Mouse (Mus musculus) liver, embryonic 14.5 days (tissue): Measurements from ENCODE around the gene Primpol. TPM values are rescaled to one million over a fixed set of nuclear protein-coding genes. Genes with fewer than 3 reads are reported as not detected.

Experiments
- ATAC-seq: fragments of 200-750 bp; cut with Nextera tagmentation; 2 replicates; pipeline ENCODE4 v1.8.0; 2017; ENCODE audit warnings: moderate number of reproducible peaks, mild to moderate bottlenecking, moderate library complexity; ENCODE audit not compliant: insufficient read depth
- DNase-seq, 3 experiments: peaks; one replicate each; pipeline ENCODE4 v3.0.0-alpha.2; 2012 to 2013; ENCODE audit warnings: low read depth in 3 of 3, low spot score in 3 of 3
- H3K27ac ChIP-seq: fragments of 300-500 bp; sonication (generic); 2 replicates; pipeline ENCODE4 v1.5.1; 2014; ENCODE audit warnings: moderate library complexity, mild to moderate bottlenecking, control low read depth, inconsistent platforms
- H3K27me3 ChIP-seq: fragments of 300-500 bp; sonication (generic); 2 replicates; pipeline ENCODE4 v1.6.1; 2014; ENCODE audit warnings: mild to moderate bottlenecking, low read length, moderate library complexity; ENCODE audit not compliant: control insufficient read depth, insufficient read depth
- H3K36me3 ChIP-seq: fragments of 300-500 bp; sonication (generic); replicated peaks from 2 replicates; pipeline ENCODE4 v1.6.1; 2014; ENCODE audit warnings: low read depth; ENCODE audit not compliant: control insufficient read depth, insufficient read depth
- H3K4me1 ChIP-seq, 2 experiments: fragments of 200-500 bp in 1 of 2; fragments of 300-500 bp in 1 of 2; sonication (generic) in 1 of 2; replicated peaks; 2 replicates each; pipeline ENCODE4 v1.6.1; 2012 to 2014; ENCODE audit warnings: antibody characterized with exemption in 1 of 2, inconsistent platforms in 1 of 2, low read length in 1 of 2; ENCODE audit not compliant: control insufficient read depth in 2 of 2, insufficient read depth in 2 of 2
- H3K4me2 ChIP-seq: fragments of 300-500 bp; sonication (generic); 2 replicates; pipeline ENCODE4 v1.6.1; 2014; ENCODE audit warnings: low read depth, mild to moderate bottlenecking, control low read depth, moderate library complexity
- H3K4me3 ChIP-seq, 2 experiments: fragments of 200-500 bp in 1 of 2; fragments of 300-500 bp in 1 of 2; sonication (generic) in 1 of 2; 2 replicates each; pipeline ENCODE4 v1.5.1; 2012 to 2014; ENCODE audit warnings: low read depth in 2 of 2, low read length in 2 of 2, mild to moderate bottlenecking in 2 of 2, control low read depth in 1 of 2, inconsistent platforms in 1 of 2, moderate library complexity in 1 of 2; ENCODE audit not compliant: insufficient read depth in 1 of 2
- H3K9ac ChIP-seq: fragments of 300-500 bp; sonication (generic); replicated peaks from 2 replicates; pipeline ENCODE4 v1.6.1; 2014; ENCODE audit warnings: mild to moderate bottlenecking, control low read depth, moderate library complexity
- H3K9me3 ChIP-seq: fragments of 300-500 bp; sonication (generic); 2 replicates; pipeline ENCODE4 v1.6.1; 2016; ENCODE audit warnings: low read length, mixed read lengths; ENCODE audit not compliant: control insufficient read depth
- CTCF ChIP-seq: IDR thresholded peaks from 2 replicates; pipeline ENCODE4 v1.5.1; 2016; ENCODE audit warnings: antibody characterized with exemption, low read depth, control low read depth
- EP300 ChIP-seq: IDR thresholded peaks from 2 replicates; pipeline ENCODE4 v1.6.1; 2016; ENCODE audit warnings: antibody characterized with exemption, low read depth
- WGBS: fragments of 180-500 bp; shearing (Covaris S2); extraction: QIAGEN DNeasy Blood & Tissue Kit; methylation state at CpG from one replicate; pipeline ENCODE4 v1.1.7; 2014; ENCODE audit not compliant: insufficient replicate concordance; 5-methylcytosine and 5-hydroxymethylcytosine counted together
- polyA plus RNA-seq, 2 experiments: library from polyadenylated mRNA; depleted of rRNA in 1 of 2; stranded (reverse) in 1 of 2; unstranded in 1 of 2; fragments of >200 nt; fragmentation: Nextera tagmentation in 1 of 2; extraction: Ambion mirVana in 1 of 2; gene quantifications; 2 replicates each; pipeline versions ENCODE4 v1.2.1 to v1.2.3; 2012 to 2014

The Primpol gene
- polyA plus RNA-seq, 2 experiments = 4.0 to 9.0 TPM

- Histone ChIP-seq H3K4me2 (no peak overlapping the region), H3K9me3 (no peaks in the 10 kb centered on the region), H3K27me3 (no peaks in the 10 kb centered on the region), H3K9ac (no peak overlapping the region), H3K4me1 (no peaks in the 10 kb centered on the region), H3K36me3 (no peaks in the 10 kb centered on the region; the same call in none of the 2 replicates), H3K27ac (no peak overlapping the region), H3K4me3 (no peak overlapping the region)
- 63% methylated on average over 1 of the region's 1 CpGs for WGBS
- DNase-seq (no peak), ATAC-seq (no peak)
- TF ChIP-seq CTCF = no peak
- TF ChIP-seq EP300 = no peak
These were observed 10.1 kb downstream of the Primpol start for GRCm38 (mm10) chr8:46606930-46607329.

DNA sequence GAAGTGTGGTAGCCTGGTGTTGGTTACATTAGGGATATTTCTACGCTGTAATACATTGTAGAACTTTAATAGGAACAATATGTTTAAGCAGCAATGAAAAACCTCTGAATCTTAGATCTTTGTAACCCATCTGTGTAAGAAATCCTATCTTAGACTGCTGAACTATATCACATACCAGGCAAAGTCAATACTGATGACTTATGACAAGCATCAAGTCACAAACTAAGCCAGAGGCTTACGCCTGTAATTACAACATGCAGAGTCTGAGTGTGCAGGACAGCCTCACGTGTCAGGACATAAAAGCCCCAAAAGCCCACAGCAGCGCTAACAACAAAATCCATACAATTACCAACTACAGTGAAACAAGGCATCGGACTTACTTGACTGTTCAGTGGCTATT is 13.4 kb downstream of the Primpol start:
- no peak for DNase-seq
- H3K4me3 ChIP-seq = no peak overlapping the region
- TF ChIP-seq EP300 (no peak), CTCF (no peak)
- 81% methylated on average over 5 of the region's 5 CpGs for WGBS
- H3K27me3 ChIP-seq = no peaks in the 10 kb centered on the region
- ATAC-seq = no peak
- no peaks in the 10 kb centered on the region; the same call in 1 of the 2 replicates for H3K36me3 ChIP-seq
- no peak overlapping the region for H3K9ac ChIP-seq
- no peaks in the 10 kb centered on the region for H3K9me3 ChIP-seq
- no peak overlapping the region for H3K27ac ChIP-seq
- peaks cover 7 to 9% of the 10 kb centered on the region in 2 experiments for H3K4me1 ChIP-seq
- no peak overlapping the region for H3K4me2 ChIP-seq

- ATAC-seq (no peak), DNase-seq (no peak)
- no peak overlapping the region for H3K27ac ChIP-seq
- H3K9me3 ChIP-seq = no peaks in the 10 kb centered on the region
- 54% methylated on average over 10 of the region's 10 CpGs for WGBS
- peaks cover 4% of the 10 kb centered on the region for H3K36me3 ChIP-seq
- no peak overlapping the region for H3K4me2 ChIP-seq
- no peak overlapping the region for H3K4me3 ChIP-seq
- no peaks in the 10 kb centered on the region for H3K27me3 ChIP-seq
- no peak overlapping the region for H3K9ac ChIP-seq
- TF ChIP-seq CTCF (no peak), EP300 (no peak)
- H3K4me1 ChIP-seq = peaks cover 11 to 30% of the 10 kb centered on the region in 2 experiments
These were observed 15.9 kb downstream of the Primpol start for GRCm38 (mm10) chr8:46600959-46601707.

GRCm38 (mm10) chr8:46599314-46599904 is 17.6 kb downstream of the Primpol start:
- Histone ChIP-seq H3K36me3 (peaks cover 4% of the 10 kb centered on the region), H3K27ac (peak overlapping the region; percentile 19), H3K27me3 (no peaks in the 10 kb centered on the region), H3K9ac (no peak overlapping the region), H3K4me3 (no peak overlapping the region), H3K9me3 (no peaks in the 10 kb centered on the region), H3K4me2 (no peak overlapping the region; the same call in 1 of the 2 replicates), H3K4me1 (peaks cover 11 to 37% of the 10 kb centered on the region in 2 experiments)
- peak; percentile 54; the same call in 1 of the 2 replicates for ATAC-seq
- no peak for DNase-seq
- WGBS = 34% methylated on average over 7 of the region's 7 CpGs
- TF ChIP-seq EP300 = peak; percentile 12; the same call in 1 of the 2 replicates
- TF ChIP-seq CTCF = no peak

DNA sequence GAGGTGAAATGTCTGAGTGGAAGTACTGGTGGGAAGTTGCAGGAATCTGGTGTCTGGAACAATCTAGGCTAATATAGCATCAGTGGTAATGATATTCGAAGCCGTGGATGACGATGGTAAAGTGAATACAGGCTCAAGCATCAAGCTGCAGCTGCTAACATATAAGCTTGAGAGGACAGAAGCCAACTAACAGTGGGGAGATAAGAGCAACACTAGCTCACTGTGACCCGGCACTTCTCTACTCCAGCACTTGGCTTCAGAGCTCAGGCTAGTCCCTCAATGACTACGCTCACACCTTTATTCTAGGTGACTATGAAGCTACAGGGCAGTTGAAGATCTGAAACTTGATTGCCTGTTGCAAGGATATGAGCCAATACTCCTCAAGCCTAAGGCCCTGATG is 18.3 kb downstream of the Primpol start:
- 52% methylated on average over 5 of the region's 5 CpGs for WGBS
- no peak for DNase-seq

More for the DNA sequence above, 18.3 kb downstream of the Primpol start:
- Histone ChIP-seq H3K27me3 (no peaks in the 10 kb centered on the region), H3K9ac (no peak overlapping the region), H3K4me3 (no peak overlapping the region), H3K9me3 (no peaks in the 10 kb centered on the region), H3K36me3 (peaks cover 4% of the 10 kb centered on the region), H3K27ac (peak overlapping the region; percentile 13; the same call in 1 of the 2 replicates), H3K4me1 (peaks cover 11 to 40% of the 10 kb centered on the region in 2 experiments), H3K4me2 (no peak overlapping the region)
- peak; percentile 56; the same call in 1 of the 2 replicates for ATAC-seq
- TF ChIP-seq EP300 (no peak), CTCF (no peak)
